Mouse (Mus musculus) embryo, embryonic 10 days (tissue): ENCODE measurements around the gene Slc38a9.

Experiments used
- DNase-seq: peaks from one replicate; pipeline ENCODE4 v3.0.0-alpha.2; 2015; ENCODE audit warnings: low spot score

Gene Slc38a9

GRCm38 (mm10) chr13:112745936-112746694 lies 85.6 kb downstream of the Slc38a9 start:
- DNase-seq: no peak

- no peak for DNase-seq
Measured at GRCm38 (mm10) chr13:112746695-112747055, 86.1 kb downstream of the Slc38a9 start.

- DNase-seq: no peak
Measured at GRCm38 (mm10) chr13:112747808-112748430, 87.4 kb downstream of the Slc38a9 start.

- no peak for DNase-seq
Measured at GRCm38 (mm10) chr13:112748808-112749510, 88.4 kb downstream of the Slc38a9 start.

- DNase-seq: no peak
Measured at GRCm38 (mm10) chr13:112749881-112750280, 89.3 kb downstream of the Slc38a9 start.

GRCm38 (mm10) chr13:112751454-112752308 lies 91.1 kb downstream of the Slc38a9 start:
- DNase-seq: peak; percentile 77

GRCm38 (mm10) chr13:112752309-112752975 lies 91.9 kb downstream of the Slc38a9 start:
- no peak for DNase-seq

GRCm38 (mm10) chr13:112753522-112753921 lies 93.0 kb downstream of the Slc38a9 start:
- DNase-seq: no peak

GRCm38 (mm10) chr13:112754871-112755270 lies 94.3 kb downstream of the Slc38a9 start:
- peak; percentile 39 for DNase-seq

- DNase-seq: peak; percentile 57
Measured at GRCm38 (mm10) chr13:112755507-112756010, 95.0 kb downstream of the Slc38a9 start.

- DNase-seq: no peak
Measured at GRCm38 (mm10) chr13:112757395-112757794, 96.8 kb downstream of the Slc38a9 start.

- DNase-seq: no peak
Measured at GRCm38 (mm10) chr13:112758546-112759090, 98.1 kb downstream of the Slc38a9 start.

- DNase-seq: no peak
Measured at GRCm38 (mm10) chr13:112759364-112759763, 98.8 kb downstream of the Slc38a9 start.

GRCm38 (mm10) chr13:112759777-112760537 lies 99.4 kb downstream of the Slc38a9 start:
- DNase-seq: no peak

GRCm38 (mm10) chr13:112760538-112760881 lies 100.0 kb downstream of the Slc38a9 start:
- DNase-seq: no peak

- no peak for DNase-seq
Measured at GRCm38 (mm10) chr13:112761787-112762186, 101.2 kb downstream of the Slc38a9 start.

- no peak for DNase-seq
Measured at GRCm38 (mm10) chr13:112762548-112762947, 102.0 kb downstream of the Slc38a9 start.

- DNase-seq: no peak
Measured at GRCm38 (mm10) chr13:112763531-112764091, 103.1 kb downstream of the Slc38a9 start.

GRCm38 (mm10) chr13:112764556-112764955 lies 104.0 kb downstream of the Slc38a9 start:
- no peak for DNase-seq

GRCm38 (mm10) chr13:112765654-112766053 lies 105.1 kb downstream of the Slc38a9 start:
- DNase-seq: no peak
